Mouse (Mus musculus) midbrain, embryonic 13.5 days (tissue): ENCODE measurements around the gene Gm20662. TPM values are rescaled to one million over a fixed set of nuclear protein-coding genes. Genes with fewer than 3 reads are reported as not detected.

Experiments used
- ATAC-seq: fragments of 200-750 bp; cut with Nextera tagmentation; 2 replicates; pipeline ENCODE4 v1.8.0; 2017; ENCODE audit warnings: mild to moderate bottlenecking, moderate TSS enrichment, moderate library complexity
- H3K27ac ChIP-seq: fragments of 300-500 bp; sonication (generic); 2 replicates; pipeline ENCODE4 v1.5.1; 2015; ENCODE audit warnings: inconsistent platforms, mild to moderate bottlenecking, moderate library complexity
- H3K27me3 ChIP-seq: fragments of 300-500 bp; sonication (generic); 2 replicates; pipeline ENCODE4 v1.6.1; 2015; ENCODE audit warnings: mild to moderate bottlenecking, inconsistent platforms
- H3K36me3 ChIP-seq: fragments of 300-500 bp; sonication (generic); 2 replicates; pipeline ENCODE4 v1.6.1; 2015; ENCODE audit warnings: mild to moderate bottlenecking, inconsistent platforms
- H3K4me1 ChIP-seq: fragments of 300-500 bp; sonication (generic); replicated peaks from 2 replicates; pipeline ENCODE4 v1.6.1; 2015; ENCODE audit warnings: inconsistent platforms
- H3K4me2 ChIP-seq: fragments of 300-500 bp; sonication (generic); replicated peaks from 2 replicates; pipeline ENCODE4 v1.6.1; 2015; ENCODE audit warnings: moderate library complexity, mild to moderate bottlenecking, inconsistent platforms
- H3K4me3 ChIP-seq: fragments of 300-500 bp; sonication (generic); replicated peaks from 2 replicates; pipeline ENCODE4 v1.5.1; 2015; ENCODE audit warnings: mild to moderate bottlenecking, inconsistent platforms
- H3K9ac ChIP-seq: fragments of 300-500 bp; sonication (generic); replicated peaks from 2 replicates; pipeline ENCODE4 v1.6.1; 2015; ENCODE audit warnings: mild to moderate bottlenecking, inconsistent platforms
- H3K9me3 ChIP-seq: fragments of 300-500 bp; sonication (generic); 2 replicates; pipeline ENCODE4 v1.6.1; 2016; ENCODE audit warnings: mild to moderate bottlenecking, inconsistent platforms
- WGBS: fragments of 180-500 bp; shearing (Covaris S2); methylation state at CpG from one replicate; pipeline ENCODE4 v1.1.7; 2015; 5-methylcytosine and 5-hydroxymethylcytosine counted together
- microRNA-seq: library from miRNA; unstranded; fragments of <30 nt; microRNA quantifications from one replicate; pipeline ENCODE4, GENCODE M21; 2016
- polyA plus RNA-seq: library from polyadenylated mRNA; unstranded; fragments of >200 nt; fragmentation: Nextera tagmentation; extraction: Ambion mirVana; gene quantifications from 2 replicates; pipeline ENCODE4 v1.2.1, GENCODE M21; 2015

Gene Gm20662
- polyA plus RNA-seq, 1 experiment from 2014 or later: 0.36 TPM

DNA sequence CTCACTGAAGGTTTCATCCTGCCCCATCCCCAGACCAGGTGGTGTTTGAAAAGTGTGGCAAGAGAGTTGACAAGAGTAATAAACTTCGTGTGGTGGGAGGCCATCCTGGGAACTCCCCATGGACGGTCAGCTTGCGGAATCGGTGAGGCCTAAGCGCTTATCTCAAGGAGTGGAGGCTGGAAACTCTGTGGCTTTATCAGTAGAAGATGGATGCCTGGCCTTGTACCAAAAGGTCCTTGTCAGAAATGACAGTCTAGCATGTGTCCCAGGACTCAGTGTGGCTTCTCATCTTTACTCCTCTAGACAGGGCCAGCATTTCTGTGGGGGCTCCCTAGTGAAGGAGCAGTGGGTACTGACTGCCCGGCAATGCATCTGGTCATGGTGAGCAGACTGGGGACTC is 87.4 kb downstream of the Gm20662 start:
- Histone ChIP-seq H3K27me3 (peaks cover 43% of the 10 kb centered on the region), H3K27ac (no peak overlapping the region), H3K4me1 (peaks cover 15% of the 10 kb centered on the region), H3K4me2 (no peak overlapping the region), H3K4me3 (no peak overlapping the region), H3K9me3 (no peaks in the 10 kb centered on the region), H3K9ac (no peak overlapping the region), H3K36me3 (peaks cover 50% of the 10 kb centered on the region)
- 84% methylated on average over 6 of the region's 6 CpGs for WGBS
- ATAC-seq: no peak

DNA sequence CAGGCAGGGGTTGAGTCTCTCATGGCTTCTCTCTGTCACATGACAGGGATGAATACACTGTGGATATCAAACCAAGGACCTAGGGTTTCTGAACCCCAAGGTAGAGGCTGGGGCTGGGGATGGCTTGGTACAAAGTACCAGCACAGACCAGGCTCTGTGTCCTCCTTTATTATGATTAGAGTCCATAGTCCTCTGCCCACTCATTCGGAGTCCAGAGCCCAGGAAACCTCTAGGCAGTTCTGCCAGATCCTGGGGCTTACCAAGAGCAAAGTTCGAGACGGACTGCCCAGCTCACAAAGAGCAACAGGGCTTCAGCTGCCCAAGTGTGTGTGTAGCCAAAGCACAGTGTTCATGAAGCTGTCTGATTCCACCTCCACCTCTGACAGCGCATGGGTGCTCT is 89.1 kb downstream of the Gm20662 start:
- peaks cover 6% of the 10 kb centered on the region; the same call in 1 of the 2 replicates for H3K4me1 ChIP-seq
- peaks cover 67% of the 10 kb centered on the region for H3K36me3 ChIP-seq
- ATAC-seq: no peak
- no peak overlapping the region for H3K27ac ChIP-seq
- peaks cover 43% of the 10 kb centered on the region for H3K27me3 ChIP-seq
- no peaks in the 10 kb centered on the region for H3K9me3 ChIP-seq
- WGBS: 95% methylated on average over 4 of the region's 4 CpGs
- H3K4me3 ChIP-seq: no peak overlapping the region
- H3K9ac ChIP-seq: no peak overlapping the region
- H3K4me2 ChIP-seq: no peak overlapping the region

DNA sequence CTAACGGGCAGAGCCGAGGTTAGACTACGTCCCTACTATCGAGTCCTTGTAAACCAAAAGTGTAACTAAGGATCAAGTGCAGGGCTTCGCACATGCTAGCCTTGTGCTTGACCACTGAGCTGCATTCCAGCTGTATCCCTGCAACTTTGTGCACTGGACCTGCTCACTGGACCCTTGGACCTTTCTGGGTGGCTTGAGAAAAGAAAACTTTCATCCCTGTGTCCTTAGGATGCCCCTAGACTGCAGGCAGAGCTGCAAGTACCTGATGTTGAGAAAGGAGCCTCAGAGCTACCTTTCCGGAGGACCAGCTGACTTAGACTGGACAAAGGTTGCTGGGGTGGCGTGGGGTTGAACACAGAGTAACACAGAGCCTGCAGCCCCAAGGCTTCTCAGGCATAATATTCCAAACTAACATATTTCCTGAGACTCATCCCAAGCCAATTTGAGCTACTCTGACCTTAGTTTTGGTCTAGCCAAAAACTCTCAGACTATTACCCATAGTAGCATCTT is 94.5 kb downstream of the Gm20662 start:
- H3K27ac ChIP-seq: no peak overlapping the region
- H3K27me3 ChIP-seq: no peaks in the 10 kb centered on the region
- no peak for ATAC-seq
- no peak overlapping the region for H3K9ac ChIP-seq
- peaks cover 73% of the 10 kb centered on the region for H3K36me3 ChIP-seq
- 95% methylated on average over 7 of the region's 7 CpGs for WGBS
- H3K4me2 ChIP-seq: no peak overlapping the region
- peaks cover 22% of the 10 kb centered on the region for H3K4me1 ChIP-seq
- no peaks in the 10 kb centered on the region for H3K9me3 ChIP-seq
- no peak overlapping the region for H3K4me3 ChIP-seq

DNA sequence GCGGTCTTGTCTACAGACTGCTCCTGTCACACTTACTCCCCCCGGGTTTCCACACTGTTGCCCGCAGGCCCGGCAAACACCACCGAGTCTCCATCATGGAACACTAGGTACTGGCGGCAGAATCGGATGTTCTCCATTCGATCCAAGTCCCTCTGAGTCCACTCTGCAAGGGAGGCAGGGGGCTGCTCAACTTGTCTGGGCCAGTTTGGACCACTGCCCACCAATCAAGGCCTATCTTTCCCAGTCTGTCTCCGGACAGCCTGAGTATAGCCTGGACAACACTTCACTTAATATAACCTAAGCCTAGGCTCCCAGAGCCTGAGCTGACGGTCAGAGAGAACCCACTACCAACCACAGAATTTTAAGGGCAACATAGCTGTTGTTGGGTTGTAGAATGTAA is 97.4 kb downstream of the Gm20662 start:
- H3K36me3 ChIP-seq: peaks cover 44% of the 10 kb centered on the region
- H3K9ac ChIP-seq: peak overlapping the region; percentile 70
- no peaks in the 10 kb centered on the region for H3K9me3 ChIP-seq
- 0 out of 2 replicates have a peak, but pooled peaks have one; percentile 1 for ATAC-seq
- H3K4me1 ChIP-seq: peaks cover 27% of the 10 kb centered on the region
- H3K4me3 ChIP-seq: peak overlapping the region; percentile 59
- H3K4me2 ChIP-seq: peak overlapping the region; percentile 93
- H3K27ac ChIP-seq: no peak overlapping the region
- no peaks in the 10 kb centered on the region for H3K27me3 ChIP-seq
- 76% methylated on average over 10 of the region's 10 CpGs for WGBS

DNA sequence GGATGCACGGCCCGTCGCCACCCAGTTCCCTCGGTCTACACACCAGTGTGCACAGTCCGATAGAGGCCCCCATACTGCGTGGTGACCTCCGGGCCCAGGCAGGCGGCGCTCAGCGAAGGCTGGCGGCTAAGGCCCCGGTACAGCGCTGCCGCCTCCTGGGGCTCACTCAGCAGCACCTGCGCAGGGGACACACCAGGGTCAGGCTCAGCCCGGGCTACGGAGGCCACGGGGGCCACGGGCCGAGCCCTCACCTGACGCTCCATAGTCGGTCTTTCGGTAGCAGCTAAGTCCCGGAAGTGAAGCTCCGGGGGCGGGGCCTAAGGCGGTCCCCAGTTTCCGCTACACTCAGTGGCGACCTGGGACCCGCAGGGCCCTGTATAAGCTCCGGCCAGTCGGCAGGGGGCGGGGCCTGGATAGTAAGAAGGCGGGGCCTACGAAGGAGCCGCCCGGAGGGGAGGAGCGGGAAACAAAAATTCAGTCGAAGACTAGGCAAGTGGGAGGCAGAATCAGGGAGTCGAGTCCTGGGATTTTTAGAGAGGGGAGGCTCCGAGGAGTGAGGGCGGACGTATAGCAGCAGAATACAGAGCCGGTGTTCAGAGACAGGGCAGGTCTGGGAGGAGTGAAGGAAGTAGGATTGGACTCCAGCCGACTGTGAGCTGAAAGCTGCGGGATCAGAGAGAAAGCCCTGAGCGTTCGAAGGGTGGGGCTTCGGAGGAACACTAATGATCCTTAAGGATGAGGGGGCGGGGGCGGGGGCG is 98.2 kb downstream of the Gm20662 start, which contains the start of gene Apeh:
Gene Apeh, minus strand, starts transcription at position 423 of the 758 bp plus-strand sequence.
- Histone ChIP-seq H3K4me1 (peaks cover 27% of the 10 kb centered on the region), H3K27me3 (no peaks in the 10 kb centered on the region), H3K4me3 (peak within 1 kb of the TSS; percentile 59), H3K36me3 (peaks cover 43% of the 10 kb centered on the region), H3K27ac (peak within 1 kb of the TSS; percentile 65), H3K4me2 (peak within 1 kb of the TSS; percentile 93), H3K9me3 (no peaks in the 10 kb centered on the region), H3K9ac (peak within 1 kb of the TSS; percentile 70)
- WGBS: under 1% methylated on average over 52 of the region's 52 CpGs
- peak; percentile 95 for ATAC-seq

Small RNA genes lying within 50 kb of the gene (microRNA-seq; reads per million reads assigned to microRNA genes)
- gene Mir7088: not detected

Other genes starting within 250 kb of the Gm20662 start
- gene Rbm5, start 225.4 kb upstream of the Gm20662 start, polyA plus RNA-seq: 282 and 315 TPM in 2 replicates
- 126 and 132 TPM in 2 replicates for gene Rbm6, start 123.1 kb upstream of the Gm20662 start, polyA plus RNA-seq
- 21.5 and 23.8 TPM in 2 replicates for gene Mon1a, start 108.2 kb upstream of the Gm20662 start, polyA plus RNA-seq
- gene Mst1r, start 89.5 kb upstream of the Gm20662 start, polyA plus RNA-seq: 1.2 and 2.3 TPM in 2 replicates
- gene Actl11, start 67.9 kb upstream of the Gm20662 start, polyA plus RNA-seq: not detected in 2 replicates
- 18.9 and 19.9 TPM in 2 replicates for gene Camkv, start 60.7 kb upstream of the Gm20662 start, polyA plus RNA-seq
- 15.0 and 15.1 TPM in 2 replicates for gene Traip, start 46.2 kb upstream of the Gm20662 start, polyA plus RNA-seq
- 3.5 and 4.7 TPM in 2 replicates for gene Uba7, start 20.8 kb upstream of the Gm20662 start, polyA plus RNA-seq
- gene Gm20661, start 13.3 kb upstream of the Gm20662 start, polyA plus RNA-seq: 0.66 and 1.3 TPM in 2 replicates
- gene Inka1, start 10.5 kb upstream of the Gm20662 start, polyA plus RNA-seq: 13.2 and 13.5 TPM in 2 replicates
- 1.7 and 1.8 TPM in 2 replicates for gene Cdhr4, start 3.9 kb upstream of the Gm20662 start, polyA plus RNA-seq
- gene Ip6k1, start 6.2 kb downstream of the Gm20662 start, polyA plus RNA-seq: 97.2 and 107 TPM in 2 replicates
- 18.1 and 18.5 TPM in 2 replicates for gene Gmppb, start 52.9 kb downstream of the Gm20662 start, polyA plus RNA-seq
- gene Amigo3, start 56.8 kb downstream of the Gm20662 start, polyA plus RNA-seq: 3.0 and 3.3 TPM in 2 replicates
- 0.11 and 0.23 TPM in 2 replicates for gene Mst1, start 84.1 kb downstream of the Gm20662 start, polyA plus RNA-seq
- gene Rnf123, start 87.0 kb downstream of the Gm20662 start, polyA plus RNA-seq: 46.2 and 55.6 TPM in 2 replicates
- 56.3 and 62.5 TPM in 2 replicates for gene Apeh, start 98.3 kb downstream of the Gm20662 start, polyA plus RNA-seq
- gene Bsn, start 194.0 kb downstream of the Gm20662 start, polyA plus RNA-seq: 7.1 and 8.0 TPM in 2 replicates